Mouse (Mus musculus): Measurements from ENCODE around the gene Lpin2. TPM values are rescaled to one million over a fixed set of nuclear protein-coding genes. Genes with fewer than 3 reads are reported as not detected.
A peak's percentile ranks its signal among the peaks of the same experiment; 100 is the strongest.

Gene Lpin2
- polyA plus RNA-seq, 1 experiment from 2014 or later = 42.5 TPM

GRCm38 (mm10) chr17:71251601-71252001 lies 69.2 kb downstream of the Lpin2 start:
- Histone ChIP-seq H3K27me3 (replicated peaks; ENCODE audit: control insufficient read depth, insufficient read depth, low read length) (no peaks in the 10 kb centered on the region), H3K4me3 (ENCODE audit: low read length) (no peak overlapping the region), H3K4me1 (ENCODE audit: control insufficient read depth, insufficient read depth, low read depth, low read length) (peaks cover 6% of the 10 kb centered on the region), H3K9me3 (ENCODE audit: control insufficient read depth, low read length) (no peaks in the 10 kb centered on the region), H3K36me3 (ENCODE audit: control insufficient read depth, insufficient read depth, low read length) (peaks cover 9% of the 10 kb centered on the region), H3K4me2 (ENCODE audit: low read length) (no peak overlapping the region), H3K9ac (ENCODE audit: low read depth, low read length) (no peak overlapping the region), H3K27ac (ENCODE audit: low read depth, low read length) (no peak overlapping the region)
- WGBS = 42% methylated on average over 6 of the region's 6 CpGs
- peak; percentile 68 for ATAC-seq

- Histone ChIP-seq H3K4me3 (ENCODE audit: low read length) (no peak overlapping the region), H3K9me3 (ENCODE audit: control insufficient read depth, low read length) (no peaks in the 10 kb centered on the region), H3K4me2 (ENCODE audit: low read length) (no peak overlapping the region), H3K36me3 (ENCODE audit: control insufficient read depth, insufficient read depth, low read length) (peaks cover 7% of the 10 kb centered on the region), H3K27ac (ENCODE audit: low read depth, low read length) (no peak overlapping the region), H3K4me1 (ENCODE audit: control insufficient read depth, insufficient read depth, low read depth, low read length) (peaks cover 6% of the 10 kb centered on the region), H3K27me3 (replicated peaks; ENCODE audit: control insufficient read depth, insufficient read depth, low read length) (no peaks in the 10 kb centered on the region), H3K9ac (ENCODE audit: low read depth, low read length) (no peak overlapping the region)
- 87% methylated on average over 9 of the region's 9 CpGs for WGBS
- ATAC-seq = no peak
Observed at GRCm38 (mm10) chr17:71252101-71252500, 69.7 kb downstream of the Lpin2 start.

DNA sequence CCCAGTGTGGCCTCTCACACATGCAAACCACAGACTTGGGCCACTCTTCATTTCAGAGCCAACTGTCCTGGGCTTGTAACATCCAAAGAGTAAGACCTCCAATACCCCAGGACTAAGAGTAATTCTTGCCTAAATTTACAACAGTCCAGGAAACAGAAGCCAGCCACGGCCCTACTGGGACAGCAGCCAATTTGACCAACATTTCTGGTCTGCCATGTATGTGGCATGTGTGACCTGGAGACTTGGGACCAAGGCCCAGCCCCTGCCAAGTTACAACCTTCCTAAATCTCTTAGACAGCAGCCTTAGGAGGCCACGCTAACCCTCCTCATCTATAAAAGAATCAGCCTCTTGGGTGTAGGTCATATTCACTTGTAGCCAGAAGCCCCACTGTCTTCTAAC lies 71.0 kb downstream of the Lpin2 start:
- 86% methylated on average over 2 of the region's 2 CpGs for WGBS
- Histone ChIP-seq H3K27me3 (replicated peaks; ENCODE audit: control insufficient read depth, insufficient read depth, low read length) (no peaks in the 10 kb centered on the region), H3K36me3 (ENCODE audit: control insufficient read depth, insufficient read depth, low read length) (no peaks in the 10 kb centered on the region), H3K9ac (ENCODE audit: low read depth, low read length) (no peak overlapping the region), H3K4me3 (ENCODE audit: low read length) (no peak overlapping the region), H3K9me3 (ENCODE audit: control insufficient read depth, low read length) (no peaks in the 10 kb centered on the region), H3K4me2 (ENCODE audit: low read length) (no peak overlapping the region), H3K27ac (ENCODE audit: low read depth, low read length) (no peak overlapping the region), H3K4me1 (ENCODE audit: control insufficient read depth, insufficient read depth, low read depth, low read length) (peaks cover 6% of the 10 kb centered on the region)
- no peak for ATAC-seq

GRCm38 (mm10) chr17:71254106-71254505 lies 71.7 kb downstream of the Lpin2 start:
- 87% methylated on average over 5 of the region's 5 CpGs for WGBS
- Histone ChIP-seq H3K36me3 (ENCODE audit: control insufficient read depth, insufficient read depth, low read length) (no peaks in the 10 kb centered on the region), H3K9me3 (ENCODE audit: control insufficient read depth, low read length) (no peaks in the 10 kb centered on the region), H3K4me1 (ENCODE audit: control insufficient read depth, insufficient read depth, low read depth, low read length) (peaks cover 6% of the 10 kb centered on the region), H3K4me2 (ENCODE audit: low read length) (no peak overlapping the region), H3K27ac (ENCODE audit: low read depth, low read length) (no peak overlapping the region), H3K27me3 (replicated peaks; ENCODE audit: control insufficient read depth, insufficient read depth, low read length) (no peaks in the 10 kb centered on the region), H3K9ac (ENCODE audit: low read depth, low read length) (no peak overlapping the region), H3K4me3 (ENCODE audit: low read length) (no peak overlapping the region)
- no peak for ATAC-seq

DNA sequence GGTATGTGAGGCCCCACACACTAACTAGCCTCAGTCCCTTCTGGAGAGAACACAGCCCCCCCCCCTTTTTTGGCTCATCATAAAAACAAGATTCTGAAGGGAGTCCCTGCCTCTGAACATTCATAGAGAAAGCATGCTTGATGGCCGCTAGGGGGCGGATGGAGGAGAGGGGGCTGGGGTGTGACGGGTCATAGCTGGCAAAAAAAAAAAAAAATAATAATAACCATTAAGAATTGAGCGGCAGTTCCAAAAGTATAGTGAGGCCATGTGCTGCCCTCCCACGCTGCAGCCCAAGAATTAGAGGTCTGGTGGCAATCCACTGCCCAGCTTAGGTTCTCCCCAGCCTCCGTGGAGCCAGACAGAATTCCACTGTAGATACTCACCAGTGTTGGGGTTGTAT lies 72.4 kb downstream of the Lpin2 start:
- Histone ChIP-seq H3K4me1 (ENCODE audit: control insufficient read depth, insufficient read depth, low read depth, low read length) (peaks cover 6% of the 10 kb centered on the region), H3K9me3 (ENCODE audit: control insufficient read depth, low read length) (no peaks in the 10 kb centered on the region), H3K4me3 (ENCODE audit: low read length) (no peak overlapping the region), H3K4me2 (ENCODE audit: low read length) (no peak overlapping the region), H3K36me3 (ENCODE audit: control insufficient read depth, insufficient read depth, low read length) (no peaks in the 10 kb centered on the region), H3K9ac (ENCODE audit: low read depth, low read length) (no peak overlapping the region), H3K27me3 (replicated peaks; ENCODE audit: control insufficient read depth, insufficient read depth, low read length) (no peaks in the 10 kb centered on the region), H3K27ac (ENCODE audit: low read depth, low read length) (no peak overlapping the region)
- ATAC-seq = no peak
- 58% methylated on average over 6 of the region's 6 CpGs for WGBS

DNA sequence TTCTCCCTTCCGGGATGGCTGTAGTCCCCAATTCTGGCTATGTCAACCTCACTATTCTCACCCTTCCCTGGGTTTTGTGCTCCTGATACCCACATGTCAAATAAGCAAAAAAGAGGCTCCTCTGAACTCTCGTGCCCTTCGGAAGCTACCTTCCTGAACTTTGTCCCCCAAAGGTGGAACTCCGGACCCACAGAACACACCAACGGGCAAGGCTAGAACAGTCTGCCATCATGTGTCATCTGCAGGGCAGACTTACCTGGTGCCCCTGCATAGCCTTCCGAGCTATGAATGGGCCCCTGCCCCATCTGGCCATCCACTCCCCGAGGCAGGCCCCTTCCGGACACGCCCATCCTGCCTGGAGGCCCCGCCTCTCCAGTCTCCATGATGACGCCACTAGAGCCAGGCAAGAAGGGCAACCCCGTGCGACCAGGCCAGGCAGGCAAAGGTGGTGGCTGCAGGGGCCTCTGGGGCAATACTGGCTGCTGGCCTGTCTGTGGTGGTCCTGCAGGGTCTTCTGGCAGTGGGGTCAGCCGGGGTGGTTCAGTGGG lies 73.8 kb downstream of the Lpin2 start:
- Histone ChIP-seq H3K27me3 (replicated peaks; ENCODE audit: control insufficient read depth, insufficient read depth, low read length) (no peaks in the 10 kb centered on the region), H3K27ac (ENCODE audit: low read depth, low read length) (no peak overlapping the region), H3K4me3 (ENCODE audit: low read length) (no peak overlapping the region), H3K36me3 (ENCODE audit: control insufficient read depth, insufficient read depth, low read length) (no peaks in the 10 kb centered on the region), H3K9ac (ENCODE audit: low read depth, low read length) (no peak overlapping the region), H3K4me2 (ENCODE audit: low read length) (no peak overlapping the region), H3K4me1 (ENCODE audit: control insufficient read depth, insufficient read depth, low read depth, low read length) (peaks cover 6% of the 10 kb centered on the region), H3K9me3 (ENCODE audit: control insufficient read depth, low read length) (no peaks in the 10 kb centered on the region)
- 88% methylated on average over 14 of the region's 14 CpGs for WGBS
- ATAC-seq = no peak

DNA sequence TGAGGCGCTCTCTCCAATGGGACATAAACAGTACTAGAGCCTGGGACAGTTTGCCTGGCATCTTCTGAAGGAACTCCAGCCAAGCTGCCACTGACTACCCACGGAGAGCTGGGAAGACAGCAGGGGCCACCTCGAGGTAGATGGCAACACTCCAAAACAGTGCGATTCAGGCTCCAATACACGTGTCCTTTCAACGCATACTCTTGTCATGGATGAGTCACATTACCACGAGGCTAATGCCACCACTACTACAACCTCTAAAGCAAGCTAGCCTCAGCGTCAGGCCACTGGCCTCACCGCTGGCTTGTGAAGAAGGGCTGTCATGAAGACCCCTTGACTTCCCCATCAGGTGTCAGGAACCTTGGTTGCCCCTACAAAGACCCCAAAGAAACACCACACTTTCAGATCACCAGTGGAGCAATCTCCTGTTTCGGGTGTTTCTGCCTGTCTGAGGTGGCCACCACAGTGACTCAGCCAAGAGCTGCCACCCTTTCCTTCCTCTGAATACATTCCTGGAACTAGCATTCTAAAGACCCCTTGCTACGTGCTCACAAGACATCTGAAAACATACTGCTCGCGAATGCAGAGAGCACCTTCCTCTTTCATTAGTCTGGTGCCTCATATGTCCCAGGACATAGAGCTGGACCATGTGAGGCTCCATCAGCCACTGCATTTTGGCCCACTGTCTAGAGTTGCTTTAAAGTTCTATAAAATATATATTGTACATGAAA lies 74.6 kb downstream of the Lpin2 start:
- no peak for ATAC-seq
- Histone ChIP-seq H3K27ac (ENCODE audit: low read depth, low read length) (no peak overlapping the region), H3K9ac (ENCODE audit: low read depth, low read length) (no peak overlapping the region), H3K4me3 (ENCODE audit: low read length) (no peak overlapping the region), H3K36me3 (ENCODE audit: control insufficient read depth, insufficient read depth, low read length) (no peaks in the 10 kb centered on the region), H3K4me2 (ENCODE audit: low read length) (no peak overlapping the region), H3K27me3 (replicated peaks; ENCODE audit: control insufficient read depth, insufficient read depth, low read length) (no peaks in the 10 kb centered on the region), H3K4me1 (ENCODE audit: control insufficient read depth, insufficient read depth, low read depth, low read length) (no peaks in the 10 kb centered on the region), H3K9me3 (ENCODE audit: control insufficient read depth, low read length) (no peaks in the 10 kb centered on the region)
- 88% methylated on average over 13 of the region's 13 CpGs for WGBS

DNA sequence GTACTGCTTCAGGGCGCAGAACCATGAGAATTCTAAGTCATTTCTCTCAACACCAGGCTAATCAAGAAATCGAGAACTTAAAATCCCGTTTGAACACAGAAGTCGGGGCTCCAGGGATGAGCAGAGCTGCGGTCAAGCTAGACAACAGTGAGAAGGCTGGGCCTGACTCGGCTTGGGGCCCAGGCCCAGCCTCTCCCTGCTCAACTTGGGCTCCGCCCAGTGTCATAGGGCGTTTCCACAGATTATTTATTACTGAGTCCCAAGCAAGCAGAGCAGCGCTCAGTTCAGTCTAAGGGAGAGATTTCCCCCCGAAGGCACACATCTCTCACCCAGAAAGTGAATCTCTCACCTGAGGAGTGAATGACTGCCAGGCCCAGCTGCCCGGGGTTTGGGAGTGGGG lies 77.4 kb downstream of the Lpin2 start:
- ATAC-seq = no peak
- no peaks in the 10 kb centered on the region for H3K27me3 ChIP-seq (replicated peaks; ENCODE audit: control insufficient read depth, insufficient read depth, low read length)
- no peaks in the 10 kb centered on the region for H3K4me1 ChIP-seq (ENCODE audit: control insufficient read depth, insufficient read depth, low read depth, low read length)
- H3K4me3 ChIP-seq (ENCODE audit: low read length) = no peak overlapping the region
- H3K9ac ChIP-seq (ENCODE audit: low read depth, low read length) = no peak overlapping the region
- no peak overlapping the region for H3K4me2 ChIP-seq (ENCODE audit: low read length)
- H3K9me3 ChIP-seq (ENCODE audit: control insufficient read depth, low read length) = no peaks in the 10 kb centered on the region
- no peaks in the 10 kb centered on the region for H3K36me3 ChIP-seq (ENCODE audit: control insufficient read depth, insufficient read depth, low read length)
- H3K27ac ChIP-seq (ENCODE audit: low read depth, low read length) = no peak overlapping the region
- WGBS = 75% methylated on average over 11 of the region's 11 CpGs

- no peaks in the 10 kb centered on the region for H3K27me3 ChIP-seq (replicated peaks; ENCODE audit: control insufficient read depth, insufficient read depth, low read length)
- H3K4me2 ChIP-seq (ENCODE audit: low read length) = no peak overlapping the region
- no peaks in the 10 kb centered on the region for H3K36me3 ChIP-seq (ENCODE audit: control insufficient read depth, insufficient read depth, low read length)
- no peak overlapping the region for H3K4me3 ChIP-seq (ENCODE audit: low read length)
- no peak overlapping the region for H3K9ac ChIP-seq (ENCODE audit: low read depth, low read length)
- H3K4me1 ChIP-seq (ENCODE audit: control insufficient read depth, insufficient read depth, low read depth, low read length) = no peaks in the 10 kb centered on the region
- no peak overlapping the region for H3K27ac ChIP-seq (ENCODE audit: low read depth, low read length)
- 56% methylated on average over 3 of the region's 3 CpGs for WGBS
- ATAC-seq = no peak
- no peaks in the 10 kb centered on the region for H3K9me3 ChIP-seq (ENCODE audit: control insufficient read depth, low read length)
Observed at GRCm38 (mm10) chr17:71260658-71261057, 78.3 kb downstream of the Lpin2 start.
